Mouse (Mus musculus): Measurements from ENCODE around the gene Sufu.

Gene Sufu

GRCm38 (mm10) chr19:46466160-46466559, 69.5 kb downstream of the Sufu start:
- no peak for DNase-seq (ENCODE audit: low spot score)

DNA sequence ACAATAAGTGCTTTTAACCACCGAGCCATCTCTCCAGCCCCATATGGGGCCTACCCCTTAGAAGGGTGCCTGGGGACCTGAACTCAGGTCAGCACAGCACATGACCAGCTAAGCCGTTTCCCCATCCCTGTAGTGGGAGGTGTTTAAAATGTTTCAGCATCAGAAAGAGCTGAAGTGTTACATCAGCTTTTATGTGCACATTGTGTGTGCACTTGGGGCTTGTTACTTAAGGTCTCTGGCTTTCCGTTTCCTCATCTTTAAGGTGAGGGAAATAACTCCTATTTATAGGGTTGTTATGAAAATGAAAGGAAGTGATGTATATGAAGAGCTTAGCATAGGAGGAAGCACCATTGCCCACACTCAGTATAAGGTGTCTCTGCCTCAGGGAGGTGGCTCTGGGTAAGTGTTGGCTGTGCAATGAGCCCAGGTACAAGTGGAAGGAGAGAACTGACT, 70.4 kb downstream of the Sufu start:
- DNase-seq (ENCODE audit: low spot score), result no peak

- DNase-seq (ENCODE audit: low spot score), result no peak
Observed at GRCm38 (mm10) chr19:46470364-46471240, 73.9 kb downstream of the Sufu start.

DNA sequence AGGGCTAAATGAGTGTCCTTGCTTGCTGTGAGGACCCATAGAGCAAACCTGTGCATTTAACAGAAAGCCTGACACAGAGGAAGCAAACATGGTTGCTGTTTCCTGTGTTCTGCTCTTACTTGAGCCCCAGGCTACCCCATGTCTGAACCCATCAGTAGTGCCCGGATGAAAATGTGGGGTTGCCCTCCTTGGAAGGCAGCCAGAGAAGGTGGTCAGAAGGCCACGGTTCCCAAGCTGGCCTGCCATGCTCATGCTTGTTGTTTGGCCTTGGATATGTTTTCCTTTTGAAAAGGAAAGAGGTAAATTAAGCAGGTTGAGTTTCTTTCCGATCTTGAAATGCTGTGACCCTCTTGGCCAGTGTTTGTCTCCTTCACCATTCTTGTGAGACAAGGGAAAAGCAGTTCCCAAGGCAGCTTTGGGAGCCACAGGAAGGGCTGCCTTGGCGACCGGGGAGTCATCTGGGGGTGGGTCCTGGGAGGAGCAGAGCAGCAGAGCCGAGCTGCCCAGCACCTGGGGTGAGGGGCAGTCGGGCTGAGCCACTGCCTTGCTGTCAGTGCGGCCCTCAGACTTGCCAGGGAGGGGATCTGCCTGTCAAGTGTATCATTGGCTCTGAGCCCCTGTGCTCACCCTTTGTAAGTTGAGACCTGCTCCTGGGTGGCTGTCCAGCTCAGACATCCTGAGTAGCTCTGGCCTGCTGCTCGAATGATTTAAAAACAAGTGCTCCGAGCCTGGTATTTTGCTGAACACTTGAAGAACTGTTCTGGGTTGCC, 74.8 kb downstream of the Sufu start:
- no peak for DNase-seq (ENCODE audit: low spot score)

DNA sequence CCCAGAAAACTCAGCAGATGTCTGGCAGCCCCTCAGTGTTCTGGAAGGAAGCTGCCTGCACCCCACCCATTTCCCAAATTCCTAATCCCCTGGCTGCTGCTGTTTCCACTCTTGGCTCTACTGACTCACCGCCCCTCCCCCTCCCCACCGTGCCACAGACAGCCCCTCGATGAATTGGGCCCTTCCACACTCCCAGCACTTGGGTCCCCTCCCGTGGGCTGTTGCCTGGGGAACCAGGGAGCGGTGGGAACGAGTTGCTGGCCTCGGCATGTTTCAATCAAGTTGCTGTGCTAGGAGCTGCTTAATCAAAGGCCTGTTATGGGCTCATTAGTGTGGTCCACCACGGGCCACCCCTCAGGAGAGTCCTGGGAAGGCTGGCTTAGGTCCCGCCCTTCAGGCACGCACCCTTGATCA, 80.7 kb downstream of the Sufu start:
- peak; percentile 11 for DNase-seq (ENCODE audit: low spot score)

DNA sequence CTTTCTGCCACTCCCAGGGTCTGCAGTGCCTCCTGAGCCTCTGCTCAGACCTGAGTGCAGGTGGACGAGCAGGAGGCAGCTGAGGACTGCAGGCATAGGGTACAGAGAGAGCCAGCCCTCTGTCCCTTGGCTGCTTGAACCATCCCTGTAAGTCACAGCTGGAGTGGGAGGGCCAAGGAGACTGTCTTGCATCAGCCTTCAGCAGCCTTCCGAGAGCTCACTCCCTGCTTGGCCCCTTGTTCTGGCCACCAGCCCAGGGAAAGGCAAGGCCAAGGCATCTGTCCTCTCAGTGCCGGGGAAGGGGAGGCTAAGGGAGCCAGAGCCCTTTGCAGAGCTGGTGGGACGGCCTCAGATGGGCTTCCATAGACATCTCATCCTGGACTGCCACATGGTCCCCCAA, 81.5 kb downstream of the Sufu start:
- DNase-seq (ENCODE audit: low spot score), result no peak

DNA sequence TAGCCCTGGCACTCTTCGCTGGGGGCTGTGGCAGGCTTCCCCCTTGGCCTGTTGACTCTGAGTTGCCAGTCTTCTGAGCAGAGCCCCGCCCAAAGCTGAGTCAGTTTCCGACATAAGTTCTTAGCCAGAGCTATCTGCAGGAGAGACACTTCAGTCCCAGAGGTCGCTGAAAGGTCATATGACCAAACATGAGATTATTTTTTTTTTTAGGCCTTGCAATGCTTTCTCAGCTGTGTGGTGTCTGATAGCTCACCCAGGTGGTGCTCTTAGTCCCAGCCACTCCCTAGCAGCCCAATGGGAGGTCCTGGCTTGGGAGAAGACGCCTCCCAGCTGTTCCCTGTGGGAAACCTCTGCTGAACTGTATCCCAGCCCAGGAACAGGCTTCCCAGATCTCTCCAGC, 82.1 kb downstream of the Sufu start:
- DNase-seq (ENCODE audit: low spot score), result peak; percentile 36

DNA sequence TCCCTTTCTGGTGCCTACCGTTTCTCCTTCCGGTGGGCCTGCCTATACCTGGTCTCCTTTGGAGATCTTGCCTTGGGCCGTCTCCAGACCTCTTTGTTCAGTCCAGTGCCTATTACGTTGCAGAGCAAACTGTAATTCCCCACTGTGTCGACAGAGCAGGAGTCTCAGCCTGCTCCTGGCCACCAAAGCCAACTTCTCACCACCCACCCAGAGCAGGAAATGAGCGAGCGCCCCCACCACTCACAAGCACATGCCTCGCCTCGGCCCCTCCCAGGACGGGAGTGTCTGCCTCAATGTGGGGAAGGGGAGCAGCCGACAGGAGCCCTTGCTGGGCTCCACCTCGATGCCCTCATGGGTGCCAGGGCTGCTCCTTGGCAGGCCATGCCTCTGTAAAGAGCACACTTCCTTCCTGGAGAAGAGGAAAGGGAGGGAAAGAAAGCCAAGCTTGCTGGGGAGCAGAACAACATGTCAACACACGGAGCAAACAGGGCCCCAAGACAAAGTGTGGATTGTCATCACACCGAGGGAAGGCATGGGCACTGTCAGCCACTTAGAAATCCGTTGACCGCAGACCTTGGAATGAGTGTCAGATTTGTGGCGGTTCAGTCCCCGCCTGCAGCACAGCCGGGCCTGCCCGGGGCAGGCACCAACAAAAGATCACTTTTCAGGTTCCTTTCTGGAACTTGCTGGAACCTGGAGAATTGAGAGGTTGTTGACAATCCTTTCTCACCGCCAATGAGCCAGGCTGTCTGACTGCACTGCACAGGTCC, 82.8 kb downstream of the Sufu start:
- DNase-seq (ENCODE audit: low spot score), result peak; percentile 11

DNA sequence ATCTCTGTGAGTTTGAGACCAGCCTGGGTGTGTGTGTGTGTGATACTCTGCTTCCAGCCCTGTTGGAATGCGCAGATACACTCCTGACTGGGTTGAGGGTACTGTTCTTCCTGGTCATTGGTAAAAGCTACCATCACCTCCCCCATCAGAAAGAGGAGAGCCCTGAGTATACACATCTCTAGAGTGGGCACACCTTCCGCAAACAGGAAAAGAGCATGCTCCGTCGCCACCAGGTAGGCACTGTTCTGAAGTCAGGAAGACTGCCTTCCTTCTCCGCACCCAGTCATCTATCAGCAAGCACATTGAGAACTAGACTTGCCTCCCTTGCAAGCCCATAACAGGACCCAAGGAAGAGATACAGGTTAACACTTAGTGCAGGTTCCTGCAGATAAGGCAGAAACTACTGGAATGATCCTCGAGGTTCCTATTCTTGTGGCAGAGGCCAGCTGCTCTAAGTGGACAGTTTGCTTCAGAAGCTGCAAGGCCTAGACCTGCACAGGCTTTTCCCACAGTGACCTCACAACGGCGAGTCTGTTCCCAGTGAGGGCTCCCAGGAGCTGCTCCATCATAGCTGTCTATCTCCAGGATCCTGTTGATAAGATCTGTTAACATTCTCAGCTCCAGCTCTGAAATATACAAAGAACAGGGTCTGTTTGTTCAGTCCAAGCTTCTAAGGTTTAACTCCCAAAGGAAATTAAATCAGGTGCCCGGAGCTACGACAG, 84.1 kb downstream of the Sufu start:
- DNase-seq (ENCODE audit: low spot score), result no peak

- DNase-seq (ENCODE audit: low spot score), result no peak
Observed at GRCm38 (mm10) chr19:46481352-46481751, 84.7 kb downstream of the Sufu start.

DNA sequence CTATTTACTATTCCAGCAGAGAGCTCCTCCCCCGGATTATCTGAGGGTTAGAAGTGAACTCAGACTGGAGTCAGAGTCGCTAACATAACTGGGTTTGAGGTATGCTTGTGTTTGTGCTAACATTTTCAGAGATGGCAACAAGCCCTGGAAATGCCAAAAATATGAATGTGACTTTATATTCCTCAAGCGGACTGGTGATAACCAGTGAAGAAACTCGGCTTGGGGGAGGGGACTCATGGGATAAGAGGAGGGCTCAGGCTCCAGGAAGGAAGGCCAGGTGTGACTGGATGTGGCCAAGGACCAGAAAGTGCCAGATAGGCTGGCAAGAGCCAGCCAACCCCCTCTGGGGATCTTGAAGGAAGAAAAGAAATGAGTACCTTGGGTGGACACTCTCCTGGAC, 85.1 kb downstream of the Sufu start:
- DNase-seq (ENCODE audit: low spot score), result no peak

- DNase-seq (ENCODE audit: low spot score), result no peak
Observed at GRCm38 (mm10) chr19:46482896-46483516, 86.3 kb downstream of the Sufu start.

DNA sequence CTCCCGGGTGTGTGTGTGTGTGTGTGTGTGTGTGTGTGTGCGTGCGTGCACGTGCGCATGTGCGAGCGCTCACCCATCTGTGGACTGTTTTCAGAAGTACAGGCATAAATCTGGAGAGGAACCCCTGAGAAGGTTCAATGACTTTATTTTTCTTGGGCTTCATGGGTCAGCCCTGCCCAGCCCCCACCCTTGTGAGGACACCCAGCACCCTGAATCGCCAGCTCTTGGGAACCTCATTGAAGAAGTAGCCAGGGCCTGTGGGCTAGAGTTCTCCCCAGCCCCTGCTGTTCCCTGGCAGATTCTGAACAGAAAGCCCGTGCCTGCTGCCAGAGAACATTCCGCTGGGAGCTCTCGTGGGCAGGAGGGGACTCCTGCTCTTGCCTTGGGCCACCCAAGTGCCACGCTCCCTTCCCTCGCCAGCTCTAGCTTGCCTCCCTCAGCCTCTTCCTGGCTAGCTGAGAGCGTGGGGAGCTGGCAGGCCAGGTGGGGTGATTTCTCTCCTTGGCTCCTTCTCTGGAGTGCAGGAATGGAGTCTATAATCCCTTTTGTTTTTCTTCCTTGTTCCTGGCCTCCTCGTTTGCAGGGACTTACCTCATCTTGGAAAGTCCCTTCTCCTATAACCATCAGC, 87.1 kb downstream of the Sufu start:
- DNase-seq (ENCODE audit: low spot score), result no peak

GRCm38 (mm10) chr19:46484518-46484917, 87.8 kb downstream of the Sufu start:
- peak; percentile 54 for DNase-seq (ENCODE audit: low spot score)

GRCm38 (mm10) chr19:46485847-46486246, 89.2 kb downstream of the Sufu start:
- DNase-seq (ENCODE audit: low spot score), result no peak

- DNase-seq (ENCODE audit: low spot score), result no peak
Observed at GRCm38 (mm10) chr19:46486709-46487108, 90.0 kb downstream of the Sufu start.

DNA sequence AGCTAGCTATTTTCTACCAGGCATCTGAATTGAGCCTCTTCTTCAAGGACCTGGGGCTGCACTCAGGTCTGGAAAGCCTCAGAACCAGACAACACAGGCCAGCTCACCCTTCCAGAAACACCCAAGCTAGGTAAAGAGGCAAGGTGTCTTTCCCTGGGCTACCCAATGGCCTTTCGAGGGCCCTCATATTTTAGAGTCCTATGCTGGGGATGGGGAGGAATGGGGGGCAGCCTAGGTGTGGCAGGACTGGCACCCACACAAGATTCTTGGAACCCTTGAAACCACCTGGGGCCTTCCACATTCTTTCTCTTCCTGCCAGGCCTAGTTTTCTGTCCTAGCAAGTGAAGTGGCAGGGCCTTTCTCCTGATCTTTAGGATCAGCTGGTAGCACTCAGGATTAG, 92.8 kb downstream of the Sufu start:
- no peak for DNase-seq (ENCODE audit: low spot score)

- DNase-seq (ENCODE audit: low spot score), result no peak
Observed at GRCm38 (mm10) chr19:46490634-46491033, 93.9 kb downstream of the Sufu start.

DNA sequence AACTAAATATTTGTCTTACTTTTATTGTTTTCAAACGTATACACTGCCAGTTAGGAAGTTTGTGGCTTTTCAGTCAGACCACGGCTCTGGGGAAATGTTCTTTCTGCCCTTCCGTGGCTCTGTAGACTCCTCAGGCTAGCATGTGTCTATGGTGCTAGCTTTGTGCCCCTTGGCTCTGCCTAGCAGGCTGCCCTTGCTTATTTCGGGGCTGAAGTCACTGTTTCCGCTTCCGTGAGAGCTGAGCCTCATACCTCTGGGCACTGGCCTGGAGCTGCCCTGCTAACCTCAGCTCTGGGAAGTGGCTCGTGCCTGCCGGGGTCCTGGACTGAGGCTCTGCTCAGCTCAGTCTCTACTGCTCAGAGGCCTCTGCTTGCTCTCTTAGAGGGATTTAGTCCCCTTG, 98.4 kb downstream of the Sufu start:
- no peak for DNase-seq (ENCODE audit: low spot score)

DNA sequence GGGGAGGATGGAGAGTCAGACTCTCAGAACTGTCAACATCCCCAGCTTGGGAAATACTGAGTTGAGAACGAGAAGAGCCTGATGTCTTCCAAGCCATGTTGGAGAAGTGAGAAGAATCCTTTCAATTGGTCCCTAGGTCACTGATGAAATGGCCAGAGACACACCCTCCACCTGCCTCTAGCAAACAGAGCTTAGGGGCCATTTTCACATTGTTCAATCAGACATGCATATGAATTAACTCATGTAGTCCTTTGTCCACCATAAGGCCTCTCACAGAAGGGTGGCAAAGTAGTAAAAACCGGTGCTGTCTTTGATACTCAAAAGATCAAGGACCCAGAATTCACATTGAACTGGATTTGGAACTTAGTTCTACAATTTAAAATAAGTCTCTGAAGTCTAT, 100.5 kb downstream of the Sufu start:
- no peak for DNase-seq (ENCODE audit: low spot score)

GRCm38 (mm10) chr19:46499539-46499835, 102.8 kb downstream of the Sufu start:
- DNase-seq (ENCODE audit: low spot score), result no peak
